8 mouse cellular contexts compared by ENCODE assay signal in the genomic region with DNA sequence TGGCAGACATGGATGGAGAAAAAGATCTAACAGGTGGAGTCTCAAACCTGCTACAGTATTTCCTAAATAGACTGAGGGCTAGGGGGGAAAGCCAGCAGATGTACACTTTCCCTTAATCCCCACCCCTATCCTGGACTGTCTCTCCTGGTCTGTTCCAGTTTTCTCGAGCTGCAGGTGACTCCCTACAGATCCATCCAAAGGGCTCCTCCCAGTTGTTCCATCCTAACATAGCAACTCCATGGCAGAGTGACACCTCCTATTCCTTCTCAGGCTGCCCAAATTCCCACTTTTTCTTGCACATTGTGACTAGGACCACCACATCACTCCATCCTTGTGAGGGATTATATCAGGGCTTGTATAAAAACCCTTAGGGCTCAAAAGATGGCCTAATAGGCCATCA. TPM values are rescaled to one million over a fixed set of nuclear protein-coding genes. Genes with fewer than 3 reads are reported as not detected.
DNase-seq lines count a peak whose midpoint lies in the region; ATAC-seq and TF ChIP-seq lines count a peak whose summit lies in the region.

No protein-coding gene starts in this region.

- no peaks in the 10 kb centered on the region for H3K9me3 ChIP-seq in heart, embryonic 11.5 days (replicated peaks; ENCODE audit: control insufficient read depth, low read length)
- H3K9me3 ChIP-seq in liver, embryonic 14.5 days (ENCODE audit: control insufficient read depth, low read length) = no peaks in the 10 kb centered on the region

- H3K4me2 ChIP-seq in heart, embryonic 11.5 days = peak overlapping the region; percentile 81
- H3K4me2 ChIP-seq in liver, embryonic 14.5 days (ENCODE audit: low read depth) = peak overlapping the region; percentile 88

- H3K9ac ChIP-seq in heart, embryonic 11.5 days (ENCODE audit: low read depth, low read length) = no peak overlapping the region
- H3K9ac ChIP-seq in liver, embryonic 14.5 days (replicated peaks) = peak overlapping the region; percentile 91

- 22% methylated on average over 1 of the region's 1 CpGs for WGBS in heart, embryonic 11.5 days (ENCODE audit: insufficient replicate concordance)
- WGBS in liver, embryonic 14.5 days (ENCODE audit: insufficient replicate concordance) = 54% methylated on average over 1 of the region's 1 CpGs

- H3K27me3 ChIP-seq in heart, embryonic 11.5 days (ENCODE audit: control insufficient read depth, insufficient read depth, low read length) = no peaks in the 10 kb centered on the region
- H3K27me3 ChIP-seq in testis, adult 2 months (ENCODE audit: control insufficient read depth, insufficient read depth, low read length) = no peaks in the 10 kb centered on the region
- no peaks in the 10 kb centered on the region for H3K27me3 ChIP-seq in liver, embryonic 14.5 days (ENCODE audit: control insufficient read depth, insufficient read depth, low read length)

- TF ChIP-seq EP300 in liver, embryonic 14.5 days (IDR thresholded peaks at IDR 0.05; ENCODE audit: low read depth) = no peak

- peaks cover 29% of the 10 kb centered on the region for H3K4me1 ChIP-seq in heart, embryonic 11.5 days (ENCODE audit: control insufficient read depth, insufficient read depth, low read length)
- peaks cover 13% of the 10 kb centered on the region for H3K4me1 ChIP-seq in testis, adult 2 months (ENCODE audit: control insufficient read depth, insufficient read depth, low read length)
- H3K4me1 ChIP-seq in liver, embryonic 14.5 days (replicated peaks; ENCODE audit: control insufficient read depth in 2 of 2, insufficient read depth in 2 of 2, low read length in 1 of 2) = peaks cover 30 to 32% of the 10 kb centered on the region in 2 experiments

- intact Hi-C loops in heart, postnatal 10 days (cut with DNase I) = loop anchor here (1.0 to 2.0 kb wide), 2 partner anchors 59 to 103 kb away; a partner anchor contains a TSS
- intact Hi-C loops in left cerebral cortex, postnatal 14 days (cut with DNase I) = loop anchor here (1.0 to 5.0 kb wide), 3 partner anchors 61 to 162 kb away; a partner anchor contains a TSS
- intact Hi-C loops in left cerebral cortex, postnatal 4 days (cut with DNase I) = loop anchor here (2.0 kb wide), 1 partner anchor 103 kb away; a partner anchor contains a TSS

- no peak for TF ChIP-seq POLR2A in testis, adult 2 months (IDR thresholded peaks at IDR 0.05; ENCODE audit: control insufficient read depth, low read depth, low read length)

- ATAC-seq in heart, embryonic 11.5 days (replicated peaks; ENCODE audit: insufficient number of reproducible peaks, low FRiP score, low TSS enrichment) = no peak
- ATAC-seq in liver, embryonic 14.5 days (ENCODE audit: insufficient read depth) = no peak

- no peak for TF ChIP-seq CTCF in testis, adult 2 months (IDR thresholded peaks at IDR 0.05; ENCODE audit: control insufficient read depth, insufficient read depth, insufficient replicate concordance, low read depth, low read length)
- TF ChIP-seq CTCF in liver, embryonic 14.5 days (IDR thresholded peaks at IDR 0.05; ENCODE audit: low read depth) = no peak

- no peaks in the 10 kb centered on the region for H3K36me3 ChIP-seq in heart, embryonic 11.5 days (ENCODE audit: control insufficient read depth, insufficient read depth, low read length)
- no peaks in the 10 kb centered on the region for H3K36me3 ChIP-seq in testis, adult 2 months (ENCODE audit: control insufficient read depth, insufficient read depth, low read length)
- H3K36me3 ChIP-seq in liver, embryonic 14.5 days (replicated peaks; ENCODE audit: control insufficient read depth, insufficient read depth, low read depth) = peaks cover 6% of the 10 kb centered on the region

- peak overlapping the region; percentile 92; the same call in 1 of the 2 replicates for H3K4me3 ChIP-seq in heart, embryonic 11.5 days (ENCODE audit: low read depth, low read length)
- H3K4me3 ChIP-seq in testis, adult 2 months (ENCODE audit: control insufficient read depth, low read depth, low read length) = peak overlapping the region; percentile 33
- H3K4me3 ChIP-seq in liver, embryonic 14.5 days (ENCODE audit: insufficient read depth in 1 of 2, low read depth in 2 of 2, low read length in 2 of 2) = peak overlapping the region; percentile 29 to 91; a peak in 3 of 4 replicates

- no peak for DNase-seq in heart, postnatal 10 days
- DNase-seq in testis, postnatal 10 days (ENCODE audit: low spot score) = no peak
- DNase-seq in liver, embryonic 14.5 days (ENCODE audit: low read depth in 3 of 3, low spot score in 3 of 3) = no peak
- DNase-seq in thymus, postnatal 36 days = no peak
- no peak for DNase-seq in left cerebral cortex, postnatal 14 days (ENCODE audit: low spot score in 2 of 2)
- DNase-seq in left cerebral cortex, postnatal 4 days = no peak

- no peak overlapping the region for H3K27ac ChIP-seq in heart, embryonic 11.5 days (ENCODE audit: low read depth, low read length)
- H3K27ac ChIP-seq in testis, adult 2 months (ENCODE audit: control insufficient read depth, insufficient read depth, low read depth, low read length) = no peak overlapping the region
- H3K27ac ChIP-seq in liver, embryonic 14.5 days = peak overlapping the region; percentile 30

RNA-seq across cellular contexts. Expression of a gene that starts 1.0 kb away (rescaled TPM):
- polyA plus RNA-seq in heart, embryonic 11.5 days (2014; fragmentation: Nextera tagmentation; extraction: Ambion mirVana) = 232 and 274 TPM in 2 replicates
- total RNA-seq in heart, postnatal 10 days (2021) = 100 to 1,000 TPM; 236 to 245 TPM
- 35.7 and 39.7 TPM in 2 replicates for polyA plus RNA-seq in testis, adult 2 months (2012; rRNA removed)
- polyA plus RNA-seq in liver, embryonic 14.5 days (2012; rRNA removed) = 85.0 and 107 TPM in 2 replicates
- 165 and 191 TPM in 2 replicates for polyA plus RNA-seq in liver, embryonic 14.5 days (2014; fragmentation: Nextera tagmentation; extraction: Ambion mirVana)
- total RNA-seq in left cerebral cortex, postnatal 14 days (2021) = 100 to 1,000 TPM; 282 to 291 TPM
- 100 to 1,000 TPM; 311 TPM for total RNA-seq in left cerebral cortex, postnatal 4 days (2021)

RNA-seq across cellular contexts. Expression of a gene that starts 57.5 kb away (rescaled TPM):
- polyA plus RNA-seq in heart, embryonic 11.5 days (2014; fragmentation: Nextera tagmentation; extraction: Ambion mirVana) = 43.9 and 51.6 TPM in 2 replicates
- total RNA-seq in heart, postnatal 10 days (2021) = 10 to 100 TPM; 19.0 to 43.7 TPM
- polyA plus RNA-seq in testis, adult 2 months (2012; rRNA removed) = 0.28 and 0.95 TPM in 2 replicates
- polyA plus RNA-seq in liver, embryonic 14.5 days (2012; rRNA removed) = 6.9 and 7.6 TPM in 2 replicates
- polyA plus RNA-seq in liver, embryonic 14.5 days (2014; fragmentation: Nextera tagmentation; extraction: Ambion mirVana) = 10.4 and 12.0 TPM in 2 replicates
- 1 to 10 TPM in 1 of 2 experiments, under 1 TPM in 1; 0.55 to 1.1 TPM for total RNA-seq in left cerebral cortex, postnatal 14 days (2021)
- 1 to 10 TPM; 2.4 to 2.7 TPM for total RNA-seq in left cerebral cortex, postnatal 4 days (2021)

RNA-seq across cellular contexts. Expression of a gene that starts 59.6 kb away (rescaled TPM):
- polyA plus RNA-seq in heart, embryonic 11.5 days (2014; fragmentation: Nextera tagmentation; extraction: Ambion mirVana) = 124 and 132 TPM in 2 replicates
- total RNA-seq in heart, postnatal 10 days (2021) = 100 to 1,000 TPM; 125 to 126 TPM
- 98.3 and 112 TPM in 2 replicates for polyA plus RNA-seq in testis, adult 2 months (2012; rRNA removed)
- 47.2 and 54.4 TPM in 2 replicates for polyA plus RNA-seq in liver, embryonic 14.5 days (2012; rRNA removed)
- 40.0 and 46.1 TPM in 2 replicates for polyA plus RNA-seq in liver, embryonic 14.5 days (2014; fragmentation: Nextera tagmentation; extraction: Ambion mirVana)
- total RNA-seq in left cerebral cortex, postnatal 14 days (2021) = 10 to 100 TPM; 81.9 to 87.6 TPM
- total RNA-seq in left cerebral cortex, postnatal 4 days (2021) = 10 to 100 TPM; 89.1 to 94.1 TPM

Comparison
In these comparisons a context has a peak if more than half of its experiments do, and no peak if none do; other contexts are left out.
1. H3K4me3 ChIP-seq: peak in every context shown above with its lines; median percentile 92 in heart, embryonic 11.5 days; 60 in liver, embryonic 14.5 days; 33 in testis, adult 2 months.
2. RNA of a gene that starts 57.5 kb away (total RNA-seq): 19.0 to 43.7 TPM in heart, postnatal 10 days; 2.4 to 2.7 TPM in left cerebral cortex, postnatal 4 days and 0.55 to 1.1 TPM in left cerebral cortex, postnatal 14 days; every median in the first group is over 4 times any median in the second.